Mouse (Mus musculus) limb, embryonic 14.5 days (tissue): ENCODE measurements around the gene Elf5. TPM values are rescaled to one million over a fixed set of nuclear protein-coding genes. Genes with fewer than 3 reads are reported as not detected.

Experiments used
- ATAC-seq: fragments of 200-750 bp; cut with Nextera tagmentation; 2 replicates; pipeline ENCODE4 v1.8.0; 2017; ENCODE audit warnings: low read depth, moderate number of reproducible peaks, moderate TSS enrichment; ENCODE audit not compliant: low FRiP score
- DNase-seq: peaks from one replicate; pipeline ENCODE4 v3.0.0-alpha.2; 2015; ENCODE audit warnings: low spot score
- H3K27ac ChIP-seq: fragments of 300-500 bp; sonication (generic); replicated peaks from 2 replicates; pipeline ENCODE4 v1.5.1; 2014; ENCODE audit warnings: low read depth, mild to moderate bottlenecking, low read length, moderate library complexity, mixed read lengths
- H3K27me3 ChIP-seq: fragments of 300-500 bp; sonication (generic); 2 replicates; pipeline ENCODE4 v1.6.1; 2014; ENCODE audit warnings: low read length, mixed read lengths; ENCODE audit not compliant: control insufficient read depth, insufficient read depth
- H3K36me3 ChIP-seq: fragments of 300-500 bp; sonication (generic); 2 replicates; pipeline ENCODE4 v1.6.1; 2014; ENCODE audit warnings: mild to moderate bottlenecking, low read length, moderate library complexity, mixed read lengths; ENCODE audit not compliant: control insufficient read depth, insufficient read depth
- H3K4me1 ChIP-seq: fragments of 300-500 bp; sonication (generic); 2 replicates; pipeline ENCODE4 v1.6.1; 2014; ENCODE audit warnings: antibody characterized with exemption, low read length, mixed read lengths; ENCODE audit not compliant: control insufficient read depth, insufficient read depth
- H3K4me2 ChIP-seq: fragments of 300-500 bp; sonication (generic); replicated peaks from 2 replicates; pipeline ENCODE4 v1.6.1; 2014; ENCODE audit warnings: low read depth, mild to moderate bottlenecking, low read length, moderate library complexity; ENCODE audit not compliant: severe bottlenecking
- H3K4me3 ChIP-seq: fragments of 300-500 bp; sonication (generic); replicated peaks from 2 replicates; pipeline ENCODE4 v1.5.1; 2014; ENCODE audit warnings: low read length
- H3K9ac ChIP-seq: fragments of 300-500 bp; sonication (generic); 2 replicates; pipeline ENCODE4 v1.6.1; 2014; ENCODE audit warnings: mild to moderate bottlenecking, low read depth, low read length, moderate library complexity; ENCODE audit not compliant: severe bottlenecking
- H3K9me3 ChIP-seq: fragments of 300-500 bp; sonication (generic); 2 replicates; pipeline ENCODE4 v1.6.1; 2016; ENCODE audit warnings: low read length; ENCODE audit not compliant: control insufficient read depth
- POLR2A ChIP-seq: fragments of 200-500 bp; IDR thresholded peaks from 2 replicates; pipeline ENCODE4 v1.8.0; 2012; ENCODE audit warnings: inconsistent platforms, mild to moderate bottlenecking, moderate library complexity, borderline replicate concordance; ENCODE audit not compliant: insufficient read depth, insufficient read length; ENCODE audit errors: extremely low read depth
- WGBS: fragments of 180-500 bp; shearing (Covaris S2); extraction: QIAGEN DNeasy Blood & Tissue Kit; methylation state at CpG from one replicate; pipeline ENCODE4 v1.1.7; 2014; 5-methylcytosine and 5-hydroxymethylcytosine counted together
- polyA plus RNA-seq, 2 experiments: library from polyadenylated mRNA; depleted of rRNA in 1 of 2; stranded (reverse) in 1 of 2; unstranded in 1 of 2; fragments of >200 nt; fragmentation: Nextera tagmentation in 1 of 2; extraction: Ambion mirVana in 1 of 2; gene quantifications; 2 replicates each; pipeline versions ENCODE4 v1.2.1 to v1.2.3; 2012 to 2014

Elf5 gene
- 2.0 TPM in 2 replicates for polyA plus RNA-seq (2012; rRNA removed)
- 0.41 and 0.75 TPM in 2 replicates for polyA plus RNA-seq (2014; fragmentation: Nextera tagmentation; extraction: Ambion mirVana)

GRCm38 (mm10) chr2:103411348-103411747 is at the start of gene Elf5:
Gene Elf5, plus strand, starts transcription at chr2:103411688.
- WGBS, result 70% methylated on average over 6 of the region's 6 CpGs
- H3K4me3 ChIP-seq, result no peak within 1 kb of the TSS
- no peak within 1 kb of the TSS for H3K27ac ChIP-seq
- DNase-seq (no peak), ATAC-seq (no peak)
- no peaks in the 10 kb centered on the region for H3K4me1 ChIP-seq
- H3K9ac ChIP-seq, result no peak within 1 kb of the TSS
- no peak for TF ChIP-seq POLR2A
- H3K9me3 ChIP-seq, result no peaks in the 10 kb centered on the region
- no peaks in the 10 kb centered on the region for H3K27me3 ChIP-seq
- H3K36me3 ChIP-seq, result no peaks in the 10 kb centered on the region
- H3K4me2 ChIP-seq, result no peak within 1 kb of the TSS

DNA sequence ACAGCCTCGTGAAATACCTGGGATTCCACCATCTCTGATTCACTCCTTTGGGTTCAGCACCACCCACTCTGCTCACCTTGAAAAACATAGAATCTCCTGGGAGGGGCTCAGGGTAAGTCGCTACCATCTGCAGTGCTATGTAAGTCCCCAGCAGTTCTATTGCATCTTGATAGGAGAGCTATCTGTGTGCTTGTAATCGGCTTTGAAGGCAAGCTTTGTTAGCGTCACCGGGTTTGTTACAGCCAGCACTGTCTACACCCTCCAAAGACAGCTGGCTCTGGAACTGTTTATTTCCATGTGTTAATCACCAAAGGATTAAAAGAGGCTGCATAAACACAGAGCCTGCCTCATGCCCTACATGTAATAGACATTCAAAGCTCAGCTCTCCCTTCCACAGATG is 38.9 kb upstream of the Elf5 start:
- Histone ChIP-seq H3K9me3 (no peaks in the 10 kb centered on the region), H3K27ac (no peak overlapping the region), H3K4me3 (no peak overlapping the region), H3K36me3 (no peaks in the 10 kb centered on the region), H3K4me1 (no peaks in the 10 kb centered on the region), H3K27me3 (no peaks in the 10 kb centered on the region), H3K4me2 (no peak overlapping the region), H3K9ac (no peak overlapping the region)
- no peak for ATAC-seq
- no peak for DNase-seq
- WGBS, result 72% methylated on average over 5 of the region's 5 CpGs
- TF ChIP-seq POLR2A, result no peak

- WGBS, result 56% methylated on average over 9 of the region's 9 CpGs
- Histone ChIP-seq H3K9me3 (no peaks in the 10 kb centered on the region), H3K9ac (no peak overlapping the region), H3K27ac (no peak overlapping the region), H3K4me2 (no peak overlapping the region), H3K4me1 (peaks cover 7% of the 10 kb centered on the region; the same call in 1 of the 2 replicates), H3K4me3 (no peak overlapping the region), H3K36me3 (no peaks in the 10 kb centered on the region), H3K27me3 (no peaks in the 10 kb centered on the region)
- no peak for TF ChIP-seq POLR2A
- ATAC-seq (no peak), DNase-seq (peak; percentile 42)
Measured at GRCm38 (mm10) chr2:103379502-103380160, 31.9 kb upstream of the Elf5 start.

GRCm38 (mm10) chr2:103382174-103382573 is 29.3 kb upstream of the Elf5 start:
- H3K36me3 ChIP-seq, result no peaks in the 10 kb centered on the region
- no peak for TF ChIP-seq POLR2A
- DNase-seq (no peak), ATAC-seq (no peak)
- H3K9me3 ChIP-seq, result no peaks in the 10 kb centered on the region; the same call in 1 of the 2 replicates
- H3K9ac ChIP-seq, result no peak overlapping the region
- no peak overlapping the region for H3K4me3 ChIP-seq
- H3K4me1 ChIP-seq, result peaks cover 7% of the 10 kb centered on the region; the same call in 1 of the 2 replicates
- no peak overlapping the region for H3K4me2 ChIP-seq
- 48% methylated on average over 2 of the region's 2 CpGs for WGBS
- H3K27ac ChIP-seq, result no peak overlapping the region
- H3K27me3 ChIP-seq, result no peaks in the 10 kb centered on the region

DNA sequence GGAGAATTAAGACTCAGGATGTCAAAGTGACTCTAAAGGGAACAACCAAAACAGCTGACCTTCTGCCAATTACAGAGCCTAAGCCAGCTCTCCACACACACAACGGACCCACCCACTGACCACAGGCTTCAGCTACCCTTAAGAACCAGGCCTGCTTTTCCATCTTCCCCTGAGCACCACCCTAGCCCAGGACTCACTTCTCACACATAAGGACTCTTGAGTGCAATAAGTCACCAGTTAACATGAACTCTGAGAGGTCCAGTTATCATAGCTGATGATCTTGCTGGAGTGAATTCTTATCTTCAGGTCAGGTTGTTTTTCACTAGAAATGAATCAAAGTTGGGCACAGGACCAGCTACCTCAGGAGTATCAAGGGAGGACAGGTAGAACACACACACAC is 23.6 kb upstream of the Elf5 start:
- H3K27ac ChIP-seq, result no peak overlapping the region
- no peaks in the 10 kb centered on the region; the same call in 1 of the 2 replicates for H3K9me3 ChIP-seq
- no peaks in the 10 kb centered on the region for H3K27me3 ChIP-seq
- H3K4me3 ChIP-seq, result no peak overlapping the region
- DNase-seq, result no peak
- H3K9ac ChIP-seq, result no peak overlapping the region
- no peak for ATAC-seq
- TF ChIP-seq POLR2A, result no peak
- H3K36me3 ChIP-seq, result no peaks in the 10 kb centered on the region
- 85% methylated on average over 1 of the region's 1 CpGs for WGBS
- no peak overlapping the region for H3K4me2 ChIP-seq
- H3K4me1 ChIP-seq, result no peaks in the 10 kb centered on the region
